Mouse (Mus musculus) liver, postnatal 0 days (tissue): ENCODE data around the gene Arf3. TPM values are rescaled to one million over a fixed set of nuclear protein-coding genes. Genes with fewer than 3 reads are reported as not detected.

Source experiments
- ATAC-seq: fragments of 200-750 bp; cut with Nextera tagmentation; 2 replicates; pipeline ENCODE4 v1.8.0; 2017; ENCODE audit warnings: mild to moderate bottlenecking, moderate library complexity
- DNase-seq: peaks from one replicate; pipeline ENCODE4 v3.0.0-alpha.2; 2016
- H3K27ac ChIP-seq: fragments of 300-500 bp; sonication (generic); 2 replicates; pipeline ENCODE4 v1.5.1; 2014; ENCODE audit warnings: antibody characterized with exemption, moderate library complexity, mild to moderate bottlenecking, low read depth
- H3K27me3 ChIP-seq: fragments of 300-500 bp; sonication (generic); 2 replicates; pipeline ENCODE4 v1.6.1; 2014; ENCODE audit warnings: low read length, control low read depth, mixed read lengths; ENCODE audit not compliant: insufficient read depth
- H3K36me3 ChIP-seq: fragments of 300-500 bp; sonication (generic); replicated peaks from 2 replicates; pipeline ENCODE4 v1.6.1; 2014; ENCODE audit warnings: mild to moderate bottlenecking, control low read depth, low read length, moderate library complexity, mixed read lengths; ENCODE audit not compliant: insufficient read depth
- H3K4me1 ChIP-seq: fragments of 300-500 bp; sonication (generic); 2 replicates; pipeline ENCODE4 v1.6.1; 2014; ENCODE audit warnings: antibody characterized with exemption, mild to moderate bottlenecking, control low read depth; ENCODE audit not compliant: insufficient read depth
- H3K4me2 ChIP-seq: fragments of 300-500 bp; sonication (generic); 2 replicates; pipeline ENCODE4 v1.6.1; 2014; ENCODE audit warnings: low read depth, mild to moderate bottlenecking, low read length, moderate library complexity, mixed read lengths
- H3K4me3 ChIP-seq: fragments of 300-500 bp; sonication (generic); 2 replicates; pipeline ENCODE4 v1.5.1; 2014; ENCODE audit warnings: low read depth, low read length
- H3K9ac ChIP-seq: fragments of 300-500 bp; sonication (generic); replicated peaks from 2 replicates; pipeline ENCODE4 v1.6.1; 2014; ENCODE audit warnings: mild to moderate bottlenecking, moderate library complexity
- H3K9me3 ChIP-seq: fragments of 300-500 bp; sonication (generic); 2 replicates; pipeline ENCODE4 v1.6.1; 2016; ENCODE audit warnings: mild to moderate bottlenecking, control low read depth, low read length, mixed read lengths
- CTCF ChIP-seq: sonication (generic); IDR thresholded peaks from 2 replicates; pipeline ENCODE4 v1.5.1; 2016; ENCODE audit warnings: antibody characterized with exemption, low read depth
- EP300 ChIP-seq: IDR thresholded peaks from 2 replicates; pipeline ENCODE4 v1.6.1; 2016; ENCODE audit warnings: antibody characterized with exemption, low read depth, mild to moderate bottlenecking
- WGBS: fragments of 180-500 bp; shearing (Covaris S2); extraction: QIAGEN DNeasy Blood & Tissue Kit; methylation state at CpG from one replicate; pipeline ENCODE4 v1.1.7; 2014; ENCODE audit not compliant: insufficient replicate concordance; 5-methylcytosine and 5-hydroxymethylcytosine counted together
- polyA plus RNA-seq: library from polyadenylated mRNA; unstranded; fragments of >200 nt; fragmentation: Nextera tagmentation; extraction: Ambion mirVana; gene quantifications from 2 replicates; pipeline ENCODE4 v1.2.1, GENCODE M21; 2015

Gene Arf3
- polyA plus RNA-seq, 1 experiment from 2014 or later = 10.4 TPM

- DNase-seq (no peak), ATAC-seq (no peak)
- WGBS = 51% methylated on average over 19 of the region's 19 CpGs
- Histone ChIP-seq H3K27ac (no peak overlapping the region), H3K36me3 (no peaks in the 10 kb centered on the region), H3K9me3 (no peaks in the 10 kb centered on the region), H3K4me3 (no peak overlapping the region), H3K4me1 (peaks cover 19% of the 10 kb centered on the region), H3K27me3 (no peaks in the 10 kb centered on the region), H3K9ac (no peak overlapping the region), H3K4me2 (no peak overlapping the region)
- TF ChIP-seq CTCF (no peak), EP300 (no peak)
Observed at GRCm38 (mm10) chr15:98724441-98724840, 38.6 kb downstream of the Arf3 start.

- no peaks in the 10 kb centered on the region for H3K36me3 ChIP-seq
- H3K9ac ChIP-seq = no peak overlapping the region
- no peak overlapping the region for H3K4me3 ChIP-seq
- no peaks in the 10 kb centered on the region for H3K9me3 ChIP-seq
- peak overlapping the region; percentile 26; the same call in 1 of the 2 replicates for H3K4me2 ChIP-seq
- H3K4me1 ChIP-seq = peaks cover 12% of the 10 kb centered on the region
- H3K27ac ChIP-seq = no peak overlapping the region
- 0 out of 2 replicates have a peak, but pooled peaks cover 2% of the 10 kb centered on the region for H3K27me3 ChIP-seq
- TF ChIP-seq EP300 (no peak), CTCF (no peak)
- 38% methylated on average over 14 of the region's 14 CpGs for WGBS
- DNase-seq = no peak
- ATAC-seq = no peak
Observed at GRCm38 (mm10) chr15:98722854-98723253, 40.2 kb downstream of the Arf3 start.

GRCm38 (mm10) chr15:98722191-98722590 is 40.8 kb downstream of the Arf3 start:
- DNase-seq (no peak), ATAC-seq (no peak)
- H3K27ac ChIP-seq = no peak overlapping the region
- TF ChIP-seq CTCF = no peak
- TF ChIP-seq EP300 = no peak
- no peak overlapping the region for H3K4me2 ChIP-seq
- H3K36me3 ChIP-seq = no peaks in the 10 kb centered on the region
- 0 out of 2 replicates have a peak, but pooled peaks cover 2% of the 10 kb centered on the region for H3K27me3 ChIP-seq
- no peaks in the 10 kb centered on the region for H3K9me3 ChIP-seq
- H3K4me3 ChIP-seq = no peak overlapping the region
- peaks cover 5% of the 10 kb centered on the region; the same call in 1 of the 2 replicates for H3K4me1 ChIP-seq
- 78% methylated on average over 8 of the region's 8 CpGs for WGBS
- H3K9ac ChIP-seq = no peak overlapping the region

GRCm38 (mm10) chr15:98717301-98717700 is 45.7 kb downstream of the Arf3 start:
- Histone ChIP-seq H3K9ac (no peak overlapping the region), H3K27ac (no peak overlapping the region), H3K36me3 (no peaks in the 10 kb centered on the region), H3K4me2 (no peak overlapping the region), H3K9me3 (no peaks in the 10 kb centered on the region), H3K4me3 (no peak overlapping the region), H3K4me1 (peaks cover 3% of the 10 kb centered on the region; the same call in 1 of the 2 replicates), H3K27me3 (0 out of 2 replicates have a peak, but pooled peaks cover 2% of the 10 kb centered on the region)
- ATAC-seq (no peak), DNase-seq (no peak)
- 58% methylated on average over 16 of the region's 16 CpGs for WGBS
- TF ChIP-seq EP300 (no peak), CTCF (no peak)

GRCm38 (mm10) chr15:98714230-98714652 is 48.8 kb downstream of the Arf3 start:
- 57% methylated on average over 5 of the region's 5 CpGs for WGBS
- H3K27me3 ChIP-seq = 0 out of 2 replicates have a peak, but pooled peaks cover 2% of the 10 kb centered on the region
- TF ChIP-seq CTCF (no peak), EP300 (no peak)
- H3K27ac ChIP-seq = no peak overlapping the region
- ATAC-seq (no peak), DNase-seq (no peak)
- no peaks in the 10 kb centered on the region for H3K9me3 ChIP-seq
- no peak overlapping the region for H3K4me2 ChIP-seq
- peaks cover 3% of the 10 kb centered on the region; the same call in 1 of the 2 replicates for H3K4me1 ChIP-seq
- no peak overlapping the region for H3K9ac ChIP-seq
- no peak overlapping the region for H3K4me3 ChIP-seq
- H3K36me3 ChIP-seq = no peaks in the 10 kb centered on the region

- Histone ChIP-seq H3K36me3 (no peaks in the 10 kb centered on the region), H3K27me3 (no peaks in the 10 kb centered on the region), H3K4me1 (peaks cover 3% of the 10 kb centered on the region), H3K4me3 (no peak overlapping the region), H3K9me3 (no peaks in the 10 kb centered on the region), H3K4me2 (no peak overlapping the region), H3K9ac (no peak overlapping the region), H3K27ac (no peak overlapping the region)
- 20% methylated on average over 9 of the region's 9 CpGs for WGBS
- TF ChIP-seq EP300 = no peak
- peak; percentile 85 for TF ChIP-seq CTCF
- peak; percentile 84 for DNase-seq
- ATAC-seq = peak; percentile 41; the same call in 1 of the 2 replicates
Observed at GRCm38 (mm10) chr15:98710442-98710841, 52.6 kb downstream of the Arf3 start.
